Mouse (Mus musculus) right cerebral cortex, postnatal 36 days (tissue): ENCODE measurements around the gene Gna15.

Experiments
- DNase-seq, 2 experiments: peaks; one replicate each; pipeline ENCODE4 v3.0.0; 2022; ENCODE audit warnings: low spot score in 2 of 2, mixed read lengths in 1 of 2

Gna15 gene

GRCm38 (mm10) chr10:81553807-81554755 is 30.1 kb upstream of the Gna15 start:
- no peak for DNase-seq

- DNase-seq = no peak
Observed at GRCm38 (mm10) chr10:81553232-81553631, 29.2 kb upstream of the Gna15 start.

GRCm38 (mm10) chr10:81551597-81552102 is 27.6 kb upstream of the Gna15 start:
- DNase-seq = peak; percentile 78 to 80

GRCm38 (mm10) chr10:81550257-81550656 is 26.2 kb upstream of the Gna15 start:
- no peak for DNase-seq

- DNase-seq = no peak
Observed at GRCm38 (mm10) chr10:81548944-81549343, 24.9 kb upstream of the Gna15 start.

GRCm38 (mm10) chr10:81546788-81547571 is 23.0 kb upstream of the Gna15 start:
- DNase-seq = no peak

- no peak for DNase-seq
Observed at GRCm38 (mm10) chr10:81546332-81546731, 22.3 kb upstream of the Gna15 start.

GRCm38 (mm10) chr10:81545161-81545747 is 21.2 kb upstream of the Gna15 start, which contains the start of gene Gna11:
TSS of gene Gna11 (minus strand) at chr10:81545190.
- DNase-seq = peak; percentile 98 to 99

- DNase-seq = no peak
Observed at GRCm38 (mm10) chr10:81544296-81545160, 20.5 kb upstream of the Gna15 start.

- DNase-seq = no peak
Observed at GRCm38 (mm10) chr10:81543633-81544032, 19.6 kb upstream of the Gna15 start.

GRCm38 (mm10) chr10:81542727-81543460 is 18.9 kb upstream of the Gna15 start:
- DNase-seq = no peak

- no peak for DNase-seq
Observed at GRCm38 (mm10) chr10:81541803-81542202, 17.8 kb upstream of the Gna15 start.

- DNase-seq = no peak
Observed at GRCm38 (mm10) chr10:81541363-81541762, 17.3 kb upstream of the Gna15 start.

- DNase-seq = no peak
Observed at GRCm38 (mm10) chr10:81538321-81539048, 14.5 kb upstream of the Gna15 start.

GRCm38 (mm10) chr10:81537429-81537828 is 13.4 kb upstream of the Gna15 start:
- DNase-seq = no peak

GRCm38 (mm10) chr10:81536734-81537133 is 12.7 kb upstream of the Gna15 start:
- no peak for DNase-seq

GRCm38 (mm10) chr10:81534826-81535225 is 10.8 kb upstream of the Gna15 start:
- DNase-seq = no peak

- peak in 1 of 2 experiments; percentile 38 for DNase-seq
Observed at GRCm38 (mm10) chr10:81526779-81527178, 2.8 kb upstream of the Gna15 start.

- no peak for DNase-seq
Observed at GRCm38 (mm10) chr10:81525017-81525694, 1.1 kb upstream of the Gna15 start.
